Mouse (Mus musculus) cerebellum, adult 2 months (tissue): ENCODE data around the gene Xlr5c.
"Not testable (repeated sequence)": the region's sequence is repeated elsewhere in the genome, so short reads cannot be mapped to it uniquely, and the experiment has no call there.

Experiments used
- CTCF ChIP-seq: fragments of 200-500 bp; IDR thresholded peaks from 2 replicates; pipeline ENCODE4 v1.5.1; 2011; ENCODE audit warnings: low read depth, mild to moderate bottlenecking, control low read depth, low read length, moderate library complexity, borderline replicate concordance; ENCODE audit not compliant: insufficient read depth
- POLR2A ChIP-seq: fragments of 200-500 bp; IDR thresholded peaks from 2 replicates; pipeline ENCODE4 v1.6.1; 2011; ENCODE audit warnings: low read length, control low read depth, borderline replicate concordance; ENCODE audit not compliant: insufficient read depth

DNA sequence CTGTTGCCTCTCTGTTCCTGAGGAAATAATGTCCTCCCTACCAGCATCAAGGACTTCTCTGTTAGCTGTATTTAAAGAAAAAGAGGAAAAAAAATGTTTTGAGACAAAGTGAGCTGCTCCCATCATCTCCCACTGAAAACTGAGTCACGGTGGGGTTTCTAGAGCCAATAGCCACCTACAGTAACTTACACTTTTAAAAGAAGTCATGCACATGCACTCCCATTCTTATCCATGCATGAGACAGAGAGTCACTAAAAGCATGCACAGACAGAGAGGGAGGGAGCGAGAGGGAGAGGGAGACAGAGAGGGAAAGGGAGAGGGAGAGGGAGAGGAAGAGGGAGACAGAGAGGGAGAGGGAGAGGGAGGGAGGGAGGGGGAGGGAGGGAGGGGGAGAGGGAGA is 30.3 kb downstream of the Xlr5c start:
- not testable (repeated sequence) for TF ChIP-seq CTCF, POLR2A
